Mouse (Mus musculus) kidney, postnatal 0 days (tissue): ENCODE data around the gene Ankmy1. TPM values are rescaled to one million over a fixed set of nuclear protein-coding genes. Genes with fewer than 3 reads are reported as not detected.
A peak's percentile ranks its signal among the peaks of the same experiment; 100 is the strongest.

Experiments used
- ATAC-seq: fragments of 200-750 bp; cut with Nextera tagmentation; replicated peaks from 2 replicates; pipeline ENCODE4 v1.8.0; 2017; ENCODE audit warnings: low read depth, moderate number of reproducible peaks, moderate TSS enrichment, moderate library complexity; ENCODE audit not compliant: low FRiP score
- DNase-seq: peaks from one replicate; pipeline ENCODE4 v3.0.0-alpha.2; 2016; ENCODE audit warnings: low spot score
- H3K27ac ChIP-seq: fragments of 300-500 bp; sonication (generic); 2 replicates; pipeline ENCODE4 v1.5.1; 2014; ENCODE audit warnings: mild to moderate bottlenecking
- H3K27me3 ChIP-seq: fragments of 300-500 bp; sonication (generic); 2 replicates; pipeline ENCODE4 v1.6.1; 2014; ENCODE audit warnings: low read length, mixed read lengths; ENCODE audit not compliant: insufficient read depth
- H3K36me3 ChIP-seq: fragments of 300-500 bp; sonication (generic); 2 replicates; pipeline ENCODE4 v1.6.1; 2014; ENCODE audit warnings: low read length, mixed read lengths; ENCODE audit not compliant: insufficient read depth
- H3K4me1 ChIP-seq: fragments of 300-500 bp; sonication (generic); replicated peaks from 2 replicates; pipeline ENCODE4 v1.6.1; 2014; ENCODE audit warnings: antibody characterized with exemption, low read length, mixed read lengths; ENCODE audit not compliant: insufficient read depth
- H3K4me2 ChIP-seq: fragments of 300-500 bp; sonication (generic); 2 replicates; pipeline ENCODE4 v1.6.1; 2014; ENCODE audit warnings: mild to moderate bottlenecking, low read length, moderate library complexity, mixed read lengths
- H3K4me3 ChIP-seq: fragments of 300-500 bp; sonication (generic); replicated peaks from 2 replicates; pipeline ENCODE4 v1.5.1; 2014; ENCODE audit warnings: low read depth, low read length
- H3K9ac ChIP-seq: fragments of 300-500 bp; sonication (generic); 2 replicates; pipeline ENCODE4 v1.6.1; 2014; ENCODE audit warnings: low read depth, low read length
- H3K9me3 ChIP-seq: fragments of 300-500 bp; sonication (generic); replicated peaks from 2 replicates; pipeline ENCODE4 v1.6.1; 2016; ENCODE audit warnings: low read length, inconsistent platforms, mixed read lengths
- CTCF ChIP-seq: IDR thresholded peaks from 2 replicates; pipeline ENCODE4 v1.5.1; 2016; ENCODE audit warnings: antibody characterized with exemption, low read depth, mild to moderate bottlenecking, moderate library complexity
- WGBS: fragments of 180-500 bp; shearing (Covaris S2); extraction: QIAGEN DNeasy Blood & Tissue Kit; methylation state at CpG from one replicate; pipeline ENCODE4 v1.1.7; 2014; 5-methylcytosine and 5-hydroxymethylcytosine counted together
- polyA plus RNA-seq: library from polyadenylated mRNA; unstranded; fragments of >200 nt; fragmentation: Nextera tagmentation; extraction: Ambion mirVana; gene quantifications from 2 replicates; pipeline ENCODE4 v1.2.1, GENCODE M21; 2015

Ankmy1 gene
- polyA plus RNA-seq, 1 experiment from 2014 or later: 0.14 TPM

- DNase-seq (no peak), ATAC-seq (no peak)
- 88% methylated on average over 11 of the region's 11 CpGs for WGBS
- Histone ChIP-seq H3K9ac (no peak overlapping the region), H3K27ac (no peak overlapping the region), H3K9me3 (no peaks in the 10 kb centered on the region), H3K4me2 (no peak overlapping the region), H3K4me1 (peaks cover 9% of the 10 kb centered on the region), H3K4me3 (no peak overlapping the region), H3K36me3 (peaks cover 55% of the 10 kb centered on the region), H3K27me3 (no peaks in the 10 kb centered on the region)
- TF ChIP-seq CTCF: no peak
These were observed 12.3 kb upstream of the Ankmy1 start for GRCm38 (mm10) chr1:92914993-92915392.

GRCm38 (mm10) chr1:92914239-92914638 is 11.5 kb upstream of the Ankmy1 start:
- Histone ChIP-seq H3K36me3 (peaks cover 47% of the 10 kb centered on the region), H3K4me3 (no peak overlapping the region), H3K27me3 (no peaks in the 10 kb centered on the region), H3K9me3 (no peaks in the 10 kb centered on the region), H3K4me1 (peaks cover 15% of the 10 kb centered on the region), H3K9ac (no peak overlapping the region), H3K27ac (no peak overlapping the region), H3K4me2 (no peak overlapping the region)
- ATAC-seq: no peak
- 63% methylated on average over 4 of the region's 4 CpGs for WGBS
- DNase-seq: no peak
- TF ChIP-seq CTCF: no peak

- peak; percentile 53 for TF ChIP-seq CTCF
- Histone ChIP-seq H3K27me3 (no peaks in the 10 kb centered on the region), H3K27ac (peak overlapping the region; percentile 94; the same call in 1 of the 2 replicates), H3K4me3 (peak overlapping the region; percentile 76), H3K36me3 (peaks cover 28% of the 10 kb centered on the region), H3K4me2 (peak overlapping the region; percentile 95), H3K9me3 (no peaks in the 10 kb centered on the region), H3K9ac (peak overlapping the region; percentile 89; the same call in 1 of the 2 replicates), H3K4me1 (peaks cover 21% of the 10 kb centered on the region)
- WGBS: 57% methylated on average over 1 of the region's 1 CpGs
- DNase-seq: peak; percentile 46
- no peak for ATAC-seq
These were observed 9.6 kb upstream of the Ankmy1 start for GRCm38 (mm10) chr1:92912286-92912685.

DNA sequence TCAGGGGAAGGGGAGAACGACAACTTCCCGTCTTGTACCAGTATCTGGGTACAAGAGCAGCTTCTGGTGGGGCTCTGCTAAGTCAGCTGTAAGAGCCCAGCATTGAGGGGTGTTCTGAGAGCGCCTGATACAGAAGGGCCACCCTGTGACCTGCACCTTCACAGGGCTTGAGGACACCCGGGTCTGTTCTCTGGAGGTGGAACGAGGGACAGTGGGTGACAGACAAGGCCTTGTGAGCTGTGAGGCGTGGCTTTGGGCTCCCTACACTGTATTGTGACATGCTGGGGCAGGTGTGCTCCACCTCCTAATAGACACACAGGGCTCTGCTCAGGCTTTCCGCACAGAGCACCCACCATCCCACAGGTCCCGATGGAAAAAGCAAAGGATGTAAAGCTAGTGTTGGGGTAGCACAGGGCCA is 9.0 kb upstream of the Ankmy1 start:
- TF ChIP-seq CTCF: no peak
- ATAC-seq: no peak
- WGBS: 34% methylated on average over 8 of the region's 8 CpGs
- peak overlapping the region; percentile 95 for H3K4me2 ChIP-seq
- H3K4me3 ChIP-seq: peak overlapping the region; percentile 76
- no peak for DNase-seq
- no peaks in the 10 kb centered on the region for H3K9me3 ChIP-seq
- peaks cover 21% of the 10 kb centered on the region for H3K4me1 ChIP-seq
- H3K27ac ChIP-seq: peak overlapping the region; percentile 94
- no peaks in the 10 kb centered on the region for H3K27me3 ChIP-seq
- peak overlapping the region; percentile 89 for H3K9ac ChIP-seq
- H3K36me3 ChIP-seq: peaks cover 24% of the 10 kb centered on the region

GRCm38 (mm10) chr1:92910925-92911720 is 8.4 kb upstream of the Ankmy1 start:
- Histone ChIP-seq H3K36me3 (peaks cover 18% of the 10 kb centered on the region), H3K9ac (peak overlapping the region; percentile 89), H3K27ac (peak overlapping the region; percentile 94), H3K9me3 (no peaks in the 10 kb centered on the region), H3K4me1 (peaks cover 21% of the 10 kb centered on the region), H3K4me2 (peak overlapping the region; percentile 95), H3K27me3 (no peaks in the 10 kb centered on the region), H3K4me3 (peak overlapping the region; percentile 76)
- no peak for TF ChIP-seq CTCF
- DNase-seq: peak; percentile 69
- ATAC-seq: peak; percentile 14; the same call in 1 of the 2 replicates
- 1% methylated on average over 48 of the region's 85 CpGs for WGBS

DNA sequence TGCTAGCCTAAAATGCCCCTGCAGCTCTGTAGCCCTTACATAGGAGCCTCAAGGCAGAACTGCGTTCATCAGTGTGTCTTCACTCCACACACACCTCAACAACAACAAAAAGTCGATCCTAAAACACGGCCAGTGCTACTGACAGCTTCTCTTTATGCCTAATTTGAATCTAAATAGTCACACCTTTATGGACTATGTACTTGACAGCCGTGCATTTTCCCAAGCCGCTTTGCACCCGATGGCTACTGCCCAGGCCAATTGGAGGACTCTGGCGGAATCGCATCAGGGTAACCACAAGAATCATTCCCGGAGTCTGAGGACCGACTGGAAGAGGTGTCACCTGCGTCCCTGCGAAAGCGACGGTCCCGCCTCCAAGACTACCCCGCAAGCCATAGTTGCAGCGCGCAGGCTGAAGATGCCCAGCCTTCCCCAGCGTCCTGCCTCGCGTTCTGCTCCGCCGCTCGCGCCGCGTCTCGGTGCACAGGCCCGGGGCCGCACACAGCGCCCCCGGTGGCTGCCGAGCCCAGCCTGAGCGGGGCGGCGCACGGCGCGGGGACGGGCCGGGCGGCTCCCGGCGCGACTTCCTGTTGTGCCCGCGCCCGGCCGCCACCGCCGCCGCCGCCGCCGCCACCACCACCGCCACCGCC is 7.7 kb upstream of the Ankmy1 start, which contains the start of gene Rnpepl1:
Gene Rnpepl1 (plus strand): TSS at position 545 of the 647 bp plus-strand sequence.
- H3K36me3 ChIP-seq: peaks cover 10% of the 10 kb centered on the region
- H3K9me3 ChIP-seq: no peaks in the 10 kb centered on the region
- H3K9ac ChIP-seq: peak within 1 kb of the TSS; percentile 89
- H3K4me3 ChIP-seq: peak within 1 kb of the TSS; percentile 76
- WGBS: under 1% methylated on average over 41 of the region's 57 CpGs
- peak; percentile 61 for TF ChIP-seq CTCF
- ATAC-seq: peak; percentile 59
- peak within 1 kb of the TSS; percentile 95 for H3K4me2 ChIP-seq
- peak; percentile 76 for DNase-seq
- H3K27me3 ChIP-seq: no peaks in the 10 kb centered on the region
- peaks cover 21% of the 10 kb centered on the region for H3K4me1 ChIP-seq
- peak within 1 kb of the TSS; percentile 94 for H3K27ac ChIP-seq
